Mouse (Mus musculus) CH12.LX (cell line): ENCODE results near the gene Gdpd2.

Experiments
- CTCF ChIP-seq, 2 experiments: IDR thresholded peaks in 1 of 2; conservative IDR thresholded peaks in 1 of 2; 2 replicates each; pipeline ENCODE4 v1.5.1; 2011 to 2012; ENCODE audit warnings: low read depth in 2 of 2, low read length in 2 of 2, improper control_type of control experiment in 1 of 2, inconsistent platforms in 1 of 2, mild to moderate bottlenecking in 1 of 2, moderate library complexity in 1 of 2
- E2F4 ChIP-seq: IDR thresholded peaks from 2 replicates; pipeline ENCODE4 v1.6.1; 2011; ENCODE audit warnings: low read depth, low read length, improper control_type of control experiment; ENCODE audit not compliant: insufficient replicate concordance
- ETS1 ChIP-seq: conservative IDR thresholded peaks from 2 replicates; pipeline ENCODE4 v1.6.1; 2012; ENCODE audit warnings: low read depth, mild to moderate bottlenecking, inconsistent platforms, low read length, improper control_type of control experiment, moderate library complexity
- HCFC1 ChIP-seq: IDR thresholded peaks from 2 replicates; pipeline ENCODE4 v1.6.1; 2012; ENCODE audit warnings: low read depth, mild to moderate bottlenecking, inconsistent platforms, low read length, improper control_type of control experiment
- MAX ChIP-seq: IDR thresholded peaks from 2 replicates; pipeline ENCODE4 v1.6.1; 2011; ENCODE audit warnings: low read length, improper control_type of control experiment
- MEF2A ChIP-seq: IDR thresholded peaks from 2 replicates; pipeline ENCODE4 v1.6.1; 2014; ENCODE audit warnings: low read depth, mild to moderate bottlenecking, inconsistent platforms, low read length, improper control_type of control experiment, borderline replicate concordance
- NELFE ChIP-seq: IDR thresholded peaks from 2 replicates; pipeline ENCODE4 v1.6.1; 2011; ENCODE audit warnings: low read depth, low read length, improper control_type of control experiment
- PAX5 ChIP-seq: IDR thresholded peaks from 2 replicates; pipeline ENCODE4 v1.6.1; 2012; ENCODE audit warnings: low read length, inconsistent platforms, mixed read lengths
- POLR2A ChIP-seq: IDR thresholded peaks from 2 replicates; pipeline ENCODE4 v1.6.1; 2011; ENCODE audit warnings: low read depth, mild to moderate bottlenecking, improper control_type of control experiment, low read length
- TCF12 ChIP-seq: IDR thresholded peaks from 2 replicates; pipeline ENCODE4 v1.6.1; 2014; ENCODE audit warnings: low read depth, mild to moderate bottlenecking, inconsistent platforms, low read length, improper control_type of control experiment

- TF ChIP-seq POLR2A (no peak), ETS1 (no peak), E2F4 (no peak), MAX (no peak), PAX5 (no peak), MEF2A (peak; percentile 83; the same call in 1 of the 2 replicates), TCF12 (no peak), NELFE (no peak), CTCF (conservative IDR thresholded peaks at IDR 0.05 in 1 of 2, IDR thresholded peaks at IDR 0.05 in 1 of 2; ENCODE audit: low read depth in 2 of 2, low read length in 2 of 2) (no peak), HCFC1 (no peak)
These were observed 11.1 kb downstream of the Gdpd2 start for GRCm38 (mm10) chrX:100740785-100741184.
